12 mouse cellular contexts compared by ENCODE assay signal in genomic region chr4:32374751-32375582, GRCm38 (mm10).
DNase-seq lines count a peak whose midpoint lies in the region; ATAC-seq lines count a peak whose summit lies in the region.
"Had no signal": no experiment of that assay in that cellular context is flagged by ENCODE, and none has a peak within 500 bp of the region (broad histone marks: within the 10 kb centered on the region; RNA-seq: fewer than 3 reads in every experiment).

No protein-coding gene starts in this region.

- DNase-seq in brain, adult 2 months (ENCODE audit: low read depth, low spot score), result peak; percentile 59
- DNase-seq in cerebellum, adult 8-10 months, result no peak
- no peak for DNase-seq in cerebellum, adult 9-11 months
- DNase-seq: adrenal gland, postnatal 14 days; gastrocnemius, postnatal 10 days; kidney, adult 18-20 months; liver, embryonic 13.5 days had no signal

- H3K9me3 ChIP-seq in midbrain, embryonic 12.5 days, result no peaks in the 10 kb centered on the region
- no peaks in the 10 kb centered on the region for H3K9me3 ChIP-seq in midbrain, embryonic 15.5 days
- H3K9me3 ChIP-seq in forebrain, embryonic 15.5 days, result no peaks in the 10 kb centered on the region
- H3K9me3 ChIP-seq in midbrain, embryonic 16.5 days (replicated peaks; ENCODE audit: control insufficient read depth, low read length, poor library complexity, severe bottlenecking), result no peaks in the 10 kb centered on the region
- H3K9me3 ChIP-seq: liver, embryonic 13.5 days had no signal

- 0 out of 2 replicates have a peak overlapping the region, but pooled peaks have one; percentile 20 for H3K27ac ChIP-seq in midbrain, embryonic 12.5 days (replicated peaks)
- H3K27ac ChIP-seq in midbrain, embryonic 15.5 days, result no peak overlapping the region; the same call in 1 of the 2 replicates
- H3K27ac ChIP-seq in forebrain, embryonic 15.5 days (replicated peaks), result peak overlapping the region; percentile 64
- H3K27ac ChIP-seq in midbrain, embryonic 16.5 days (ENCODE audit: low read length), result no peak overlapping the region
- H3K27ac ChIP-seq: liver, embryonic 13.5 days; macrophage had no signal

- 82% methylated on average over 10 of the region's 10 CpGs for WGBS in midbrain, embryonic 12.5 days
- 66% methylated on average over 10 of the region's 10 CpGs for WGBS in midbrain, embryonic 15.5 days
- WGBS in forebrain, embryonic 15.5 days, result 39% methylated on average over 10 of the region's 10 CpGs
- WGBS in midbrain, embryonic 16.5 days, result 65% methylated on average over 10 of the region's 10 CpGs

- H3K9ac ChIP-seq in midbrain, embryonic 12.5 days (replicated peaks), result no peak overlapping the region
- H3K9ac ChIP-seq in midbrain, embryonic 15.5 days, result no peak overlapping the region
- no peak overlapping the region for H3K9ac ChIP-seq in forebrain, embryonic 15.5 days (replicated peaks)
- no peak overlapping the region for H3K9ac ChIP-seq in midbrain, embryonic 16.5 days (ENCODE audit: low read depth, low read length)
- H3K9ac ChIP-seq: liver, embryonic 13.5 days had no signal

- no peak for ATAC-seq in midbrain, embryonic 12.5 days (ENCODE audit: low FRiP score, low read depth)
- no peak for ATAC-seq in midbrain, embryonic 15.5 days (replicated peaks)
- peak; percentile 24; the same call in 1 of the 2 replicates for ATAC-seq in forebrain, embryonic 15.5 days (replicated peaks)
- ATAC-seq in midbrain, embryonic 16.5 days, result peak; percentile 23; the same call in 1 of the 2 replicates

- H3K36me3 ChIP-seq in midbrain, embryonic 12.5 days, result no peaks in the 10 kb centered on the region
- H3K36me3 ChIP-seq in midbrain, embryonic 15.5 days (replicated peaks), result no peaks in the 10 kb centered on the region
- no peaks in the 10 kb centered on the region for H3K36me3 ChIP-seq in forebrain, embryonic 15.5 days
- no peaks in the 10 kb centered on the region for H3K36me3 ChIP-seq in midbrain, embryonic 16.5 days (ENCODE audit: control insufficient read depth, insufficient read depth, low read length)
- H3K36me3 ChIP-seq: liver, embryonic 13.5 days had no signal

- H3K4me1 ChIP-seq in midbrain, embryonic 12.5 days, result peaks cover 38% of the 10 kb centered on the region
- H3K4me1 ChIP-seq in midbrain, embryonic 15.5 days, result peaks cover 41% of the 10 kb centered on the region
- peaks cover 73% of the 10 kb centered on the region for H3K4me1 ChIP-seq in forebrain, embryonic 15.5 days
- H3K4me1 ChIP-seq in midbrain, embryonic 16.5 days (ENCODE audit: control insufficient read depth, insufficient read depth, low read length), result peaks cover 32% of the 10 kb centered on the region

- no peak overlapping the region for H3K4me2 ChIP-seq in midbrain, embryonic 12.5 days (replicated peaks)
- H3K4me2 ChIP-seq in midbrain, embryonic 15.5 days, result no peak overlapping the region
- no peak overlapping the region for H3K4me2 ChIP-seq in forebrain, embryonic 15.5 days (replicated peaks)
- no peak overlapping the region for H3K4me2 ChIP-seq in midbrain, embryonic 16.5 days (ENCODE audit: low read length)
- H3K4me2 ChIP-seq: liver, embryonic 13.5 days had no signal

- no peaks in the 10 kb centered on the region for H3K27me3 ChIP-seq in midbrain, embryonic 12.5 days
- no peaks in the 10 kb centered on the region for H3K27me3 ChIP-seq in midbrain, embryonic 15.5 days (replicated peaks)
- H3K27me3 ChIP-seq in forebrain, embryonic 15.5 days, result no peaks in the 10 kb centered on the region
- H3K27me3 ChIP-seq in midbrain, embryonic 16.5 days (ENCODE audit: control insufficient read depth, insufficient read depth, low read depth, low read length), result no peaks in the 10 kb centered on the region
- H3K27me3 ChIP-seq: liver, embryonic 13.5 days had no signal

- no peak overlapping the region for H3K4me3 ChIP-seq in midbrain, embryonic 12.5 days
- H3K4me3 ChIP-seq in midbrain, embryonic 15.5 days, result no peak overlapping the region
- no peak overlapping the region for H3K4me3 ChIP-seq in forebrain, embryonic 15.5 days
- no peak overlapping the region for H3K4me3 ChIP-seq in midbrain, embryonic 16.5 days (ENCODE audit: low read depth, low read length)
- H3K4me3 ChIP-seq: liver, embryonic 13.5 days had no signal

Comparison
In these comparisons a context has a peak if more than half of its experiments do, and no peak if none do; other contexts are left out.
1. ATAC-seq: peak in forebrain, embryonic 15.5 days (single experiment) and midbrain, embryonic 16.5 days (single experiment); none in midbrain, embryonic 12.5 days (single experiment) and midbrain, embryonic 15.5 days (single experiment).
2. H3K27ac ChIP-seq: peak in midbrain, embryonic 12.5 days (single experiment) and forebrain, embryonic 15.5 days (single experiment); none in midbrain, embryonic 15.5 days (single experiment) and midbrain, embryonic 16.5 days (single experiment).